Mouse (Mus musculus): ENCODE measurements around the gene Rab13. TPM values are rescaled to one million over a fixed set of nuclear protein-coding genes. Genes with fewer than 3 reads are reported as not detected.
A peak's percentile ranks its signal among the peaks of the same experiment; 100 is the strongest.

Rab13 gene
- polyA plus RNA-seq, 1 experiment: 10.2 TPM

DNA sequence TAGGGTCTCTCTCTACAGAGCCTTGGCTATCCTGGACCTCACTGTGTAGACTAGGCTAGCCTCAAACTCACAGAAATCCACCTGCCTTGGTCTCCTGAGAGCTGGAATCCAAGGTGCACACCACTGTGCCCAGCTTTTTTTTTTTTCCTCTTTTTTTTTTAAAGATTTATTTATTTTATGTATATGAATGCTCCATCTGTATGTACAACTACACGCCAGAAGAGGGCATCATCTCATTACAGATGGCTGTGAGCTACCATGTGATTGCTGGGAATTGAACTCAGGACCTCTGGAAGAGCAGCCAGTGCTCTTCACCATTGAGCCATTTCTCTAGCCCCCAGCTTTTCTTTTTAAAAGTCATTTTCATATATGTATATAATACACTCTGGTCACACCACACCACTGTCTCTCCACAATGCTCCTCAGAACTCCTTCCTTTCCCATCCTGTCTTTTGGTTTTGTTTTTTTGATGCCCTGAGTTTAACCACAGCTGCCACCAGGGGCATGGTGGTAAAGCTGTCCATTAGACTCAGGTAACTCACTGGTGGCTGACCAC, 2.4 kb downstream of the Rab13 start:
- Histone ChIP-seq H3K27me3 (ENCODE audit: control insufficient read depth, insufficient read depth, low read length) (no peaks in the 10 kb centered on the region), H3K4me1 (ENCODE audit: control insufficient read depth, insufficient read depth, low read length) (peaks cover 3% of the 10 kb centered on the region; the same call in 1 of the 2 replicates), H3K4me3 (replicated peaks; ENCODE audit: insufficient read depth, low read depth, low read length) (no peak overlapping the region), H3K27ac (ENCODE audit: insufficient read depth, low read length) (no peak overlapping the region)
- WGBS: 25% methylated on average over 1 of the region's 1 CpGs
- DNase-seq: no peak
- TF ChIP-seq POLR2A (IDR thresholded peaks at IDR 0.05; ENCODE audit: borderline replicate concordance, insufficient read depth, low read length) (no peak), CTCF (IDR thresholded peaks at IDR 0.05; ENCODE audit: borderline replicate concordance, insufficient read depth, low read depth, low read length) (no peak)

DNA sequence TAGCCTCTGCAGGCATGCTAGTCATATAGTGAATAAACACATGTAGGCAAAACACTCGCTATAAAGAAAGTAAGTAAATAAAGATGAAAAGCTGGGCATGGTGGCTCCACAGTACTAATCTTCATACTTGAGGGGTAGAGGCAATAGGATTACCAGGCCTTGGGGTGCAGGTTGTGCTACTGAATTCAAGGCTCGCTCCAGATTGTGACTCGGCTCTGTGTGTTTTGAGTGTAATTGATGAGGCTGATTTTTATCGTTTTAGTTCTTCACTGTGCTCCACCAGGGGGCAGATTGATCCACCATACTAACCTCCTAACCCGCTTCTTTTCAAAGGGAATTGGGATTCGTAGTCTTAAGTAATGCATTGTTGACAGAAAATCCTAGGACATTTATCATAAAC, 6.6 kb downstream of the Rab13 start:
- TF ChIP-seq CTCF (IDR thresholded peaks at IDR 0.05; ENCODE audit: borderline replicate concordance, insufficient read depth, low read depth, low read length) (peak; percentile 41; the same call in 1 of the 2 replicates), POLR2A (IDR thresholded peaks at IDR 0.05; ENCODE audit: borderline replicate concordance, insufficient read depth, low read length) (no peak)
- Histone ChIP-seq H3K4me1 (ENCODE audit: control insufficient read depth, insufficient read depth, low read length) (no peaks in the 10 kb centered on the region; the same call in 1 of the 2 replicates), H3K27me3 (ENCODE audit: control insufficient read depth, insufficient read depth, low read length) (no peaks in the 10 kb centered on the region), H3K27ac (ENCODE audit: insufficient read depth, low read length) (no peak overlapping the region), H3K4me3 (replicated peaks; ENCODE audit: insufficient read depth, low read depth, low read length) (no peak overlapping the region)
- 9% methylated on average over 6 of the region's 6 CpGs for WGBS
- peak; percentile 61 to 62 for DNase-seq

DNA sequence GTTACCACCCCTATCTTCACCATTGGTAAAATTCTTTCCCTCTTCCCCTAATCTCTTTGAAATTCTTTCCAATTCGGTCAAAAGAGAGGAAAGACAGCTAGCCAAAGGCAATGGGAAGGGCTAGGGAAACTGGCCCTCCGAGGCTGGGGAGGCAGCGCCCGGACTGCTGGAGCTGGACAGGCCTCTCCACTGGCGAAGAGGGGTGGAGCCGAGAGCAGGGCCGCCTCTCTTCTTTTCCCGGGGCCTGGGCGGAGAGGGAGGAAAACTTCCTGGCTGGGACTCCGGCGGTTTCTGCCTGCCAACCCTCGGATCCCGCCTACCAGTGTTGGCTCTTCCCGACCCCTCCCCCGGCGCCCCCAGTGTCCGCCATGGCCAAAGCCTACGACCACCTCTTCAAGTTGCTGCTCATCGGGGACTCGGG, 7.0 kb downstream of the Rab13 start:
- DNase-seq: peak; percentile 50 to 51
- TF ChIP-seq POLR2A (IDR thresholded peaks at IDR 0.05; ENCODE audit: borderline replicate concordance, insufficient read depth, low read length) (no peak), CTCF (IDR thresholded peaks at IDR 0.05; ENCODE audit: borderline replicate concordance, insufficient read depth, low read depth, low read length) (no peak)
- H3K27ac ChIP-seq (ENCODE audit: insufficient read depth, low read length): no peak overlapping the region
- H3K4me1 ChIP-seq (ENCODE audit: control insufficient read depth, insufficient read depth, low read length): no peaks in the 10 kb centered on the region; the same call in 1 of the 2 replicates
- no peaks in the 10 kb centered on the region for H3K27me3 ChIP-seq (ENCODE audit: control insufficient read depth, insufficient read depth, low read length)
- peak overlapping the region; percentile 37 for H3K4me3 ChIP-seq (replicated peaks; ENCODE audit: insufficient read depth, low read depth, low read length)
- 2% methylated on average over 20 of the region's 20 CpGs for WGBS

DNA sequence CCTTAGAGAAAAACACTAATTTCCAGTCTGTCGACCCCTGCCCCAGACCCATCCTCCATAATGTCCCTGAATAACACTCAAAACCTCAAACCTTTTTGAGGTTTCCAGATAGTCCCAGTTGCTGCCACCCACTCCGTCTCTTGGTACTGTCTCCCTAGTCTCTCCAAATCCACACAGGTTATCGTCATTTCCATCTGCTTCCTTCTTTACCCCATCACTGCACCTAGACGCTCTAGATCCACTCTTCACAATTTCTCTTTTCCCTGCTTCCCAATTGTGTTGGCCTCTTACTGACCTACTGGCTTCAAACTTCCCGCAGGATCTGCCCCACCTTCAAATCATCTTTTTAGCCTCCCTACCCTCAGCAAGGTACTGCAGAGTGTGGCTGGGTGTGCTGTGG, 7.6 kb downstream of the Rab13 start:
- no peak for DNase-seq
- TF ChIP-seq POLR2A (IDR thresholded peaks at IDR 0.05; ENCODE audit: borderline replicate concordance, insufficient read depth, low read length) (no peak), CTCF (IDR thresholded peaks at IDR 0.05; ENCODE audit: borderline replicate concordance, insufficient read depth, low read depth, low read length) (no peak)
- 45% methylated on average over 5 of the region's 5 CpGs for WGBS
- H3K4me3 ChIP-seq (replicated peaks; ENCODE audit: insufficient read depth, low read depth, low read length): no peak overlapping the region
- no peaks in the 10 kb centered on the region; the same call in 1 of the 2 replicates for H3K4me1 ChIP-seq (ENCODE audit: control insufficient read depth, insufficient read depth, low read length)
- no peak overlapping the region for H3K27ac ChIP-seq (ENCODE audit: insufficient read depth, low read length)
- no peaks in the 10 kb centered on the region for H3K27me3 ChIP-seq (ENCODE audit: control insufficient read depth, insufficient read depth, low read length)

DNA sequence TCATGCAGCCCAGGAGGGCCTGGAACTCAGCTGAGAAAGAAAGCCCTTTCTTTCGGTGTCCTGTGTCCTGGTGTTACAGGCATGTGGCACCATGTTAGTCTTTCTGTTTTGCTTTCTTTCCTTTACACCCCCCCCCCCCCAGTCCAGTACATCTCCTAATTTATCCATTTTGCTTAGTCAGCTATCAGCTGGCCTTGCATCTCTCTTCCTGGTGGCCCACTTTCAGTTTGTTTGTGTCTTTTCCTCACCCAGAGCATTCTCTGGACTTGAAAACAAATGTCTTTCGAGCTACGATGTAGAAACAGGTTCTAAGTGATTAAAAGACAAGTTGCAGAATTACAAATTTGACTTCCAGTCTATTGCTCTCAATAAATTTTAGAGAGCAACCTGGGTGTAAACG, 9.0 kb downstream of the Rab13 start:
- WGBS: 90% methylated on average over 4 of the region's 4 CpGs
- Histone ChIP-seq H3K4me1 (ENCODE audit: control insufficient read depth, insufficient read depth, low read length) (no peaks in the 10 kb centered on the region; the same call in 1 of the 2 replicates), H3K4me3 (replicated peaks; ENCODE audit: insufficient read depth, low read depth, low read length) (no peak overlapping the region), H3K27ac (ENCODE audit: insufficient read depth, low read length) (no peak overlapping the region), H3K27me3 (ENCODE audit: control insufficient read depth, insufficient read depth, low read length) (no peaks in the 10 kb centered on the region)
- TF ChIP-seq CTCF (IDR thresholded peaks at IDR 0.05; ENCODE audit: borderline replicate concordance, insufficient read depth, low read depth, low read length): no peak
- no peak for TF ChIP-seq POLR2A (IDR thresholded peaks at IDR 0.05; ENCODE audit: borderline replicate concordance, insufficient read depth, low read length)
- no peak for DNase-seq

DNA sequence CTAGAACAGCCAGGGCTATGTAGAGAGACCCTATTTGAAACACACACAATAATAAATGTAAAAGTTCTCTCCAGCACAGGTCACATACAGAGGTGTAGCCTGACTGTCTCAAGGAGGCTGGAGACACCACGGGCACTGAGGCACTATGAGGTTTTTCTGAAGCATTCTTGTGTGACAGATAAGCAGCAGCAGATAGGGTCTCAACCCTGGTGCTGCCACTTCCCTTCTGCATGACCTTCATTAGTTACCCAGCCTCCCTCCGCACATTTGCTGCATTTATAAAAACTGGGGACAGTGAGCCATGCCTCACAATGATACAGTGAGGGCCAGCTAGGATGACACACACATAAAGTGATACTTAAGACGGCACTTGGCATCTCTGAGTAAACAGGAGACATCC, 9.4 kb downstream of the Rab13 start:
- no peak for TF ChIP-seq POLR2A (IDR thresholded peaks at IDR 0.05; ENCODE audit: borderline replicate concordance, insufficient read depth, low read length)
- no peak for TF ChIP-seq CTCF (IDR thresholded peaks at IDR 0.05; ENCODE audit: borderline replicate concordance, insufficient read depth, low read depth, low read length)
- no peak overlapping the region for H3K27ac ChIP-seq (ENCODE audit: insufficient read depth, low read length)
- H3K4me1 ChIP-seq (ENCODE audit: control insufficient read depth, insufficient read depth, low read length): no peaks in the 10 kb centered on the region; the same call in 1 of the 2 replicates
- no peak overlapping the region for H3K4me3 ChIP-seq (replicated peaks; ENCODE audit: insufficient read depth, low read depth, low read length)
- H3K27me3 ChIP-seq (ENCODE audit: control insufficient read depth, insufficient read depth, low read length): no peaks in the 10 kb centered on the region
- no peak for DNase-seq
- WGBS: 90% methylated on average over 3 of the region's 3 CpGs

DNA sequence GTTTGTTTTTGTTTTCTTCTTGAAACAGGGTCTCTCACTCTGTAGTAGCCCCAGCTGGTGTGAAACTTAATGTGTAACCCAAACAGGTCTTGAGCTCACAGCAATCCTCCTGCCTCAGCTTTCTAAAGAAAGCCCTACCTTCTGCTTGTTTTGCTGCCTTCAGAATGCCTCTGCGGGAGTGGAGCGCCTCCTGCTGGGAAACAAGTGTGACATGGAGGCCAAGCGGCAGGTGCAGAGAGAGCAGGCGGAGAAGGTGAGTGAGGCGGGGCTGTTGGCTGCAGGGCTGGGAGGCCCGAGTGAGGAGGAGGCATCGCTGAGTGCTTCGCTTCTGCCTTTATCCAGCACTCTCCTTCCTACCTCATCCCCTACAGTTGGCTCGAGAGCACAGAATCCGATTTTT, 10.8 kb downstream of the Rab13 start:
- 69% methylated on average over 10 of the region's 10 CpGs for WGBS
- Histone ChIP-seq H3K27ac (ENCODE audit: insufficient read depth, low read length) (no peak overlapping the region), H3K27me3 (ENCODE audit: control insufficient read depth, insufficient read depth, low read length) (no peaks in the 10 kb centered on the region), H3K4me3 (replicated peaks; ENCODE audit: insufficient read depth, low read depth, low read length) (no peak overlapping the region), H3K4me1 (ENCODE audit: control insufficient read depth, insufficient read depth, low read length) (no peaks in the 10 kb centered on the region; the same call in 1 of the 2 replicates)
- TF ChIP-seq POLR2A (IDR thresholded peaks at IDR 0.05; ENCODE audit: borderline replicate concordance, insufficient read depth, low read length) (no peak), CTCF (IDR thresholded peaks at IDR 0.05; ENCODE audit: borderline replicate concordance, insufficient read depth, low read depth, low read length) (no peak)
- DNase-seq: no peak

DNA sequence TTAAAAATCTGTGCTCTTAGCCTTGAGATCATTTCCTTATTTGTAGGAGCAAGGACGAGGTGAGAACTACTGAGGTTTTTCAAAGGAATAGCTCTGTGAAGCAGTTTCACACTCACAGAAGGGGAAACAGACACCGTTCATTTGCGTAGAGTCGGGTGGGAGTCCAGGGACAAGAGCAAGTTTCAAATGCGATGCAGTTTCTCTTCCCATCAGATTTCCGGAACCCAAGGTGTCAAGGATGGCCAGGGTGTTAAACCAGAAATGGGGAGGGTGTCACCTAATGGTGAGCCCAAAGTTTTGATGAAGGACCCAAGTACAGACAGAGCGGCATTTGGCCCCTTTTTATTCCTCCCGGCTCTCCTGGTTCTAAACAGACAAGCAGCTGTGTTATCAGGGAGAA, 17.6 kb downstream of the Rab13 start:
- no peak for DNase-seq
- H3K27ac ChIP-seq (ENCODE audit: insufficient read depth, low read length): no peak overlapping the region
- WGBS: 15% methylated on average over 8 of the region's 8 CpGs

More for the DNA sequence above, 17.6 kb downstream of the Rab13 start:
- no peaks in the 10 kb centered on the region for H3K4me1 ChIP-seq (ENCODE audit: control insufficient read depth, insufficient read depth, low read length)
- TF ChIP-seq CTCF (IDR thresholded peaks at IDR 0.05; ENCODE audit: borderline replicate concordance, insufficient read depth, low read depth, low read length) (no peak), POLR2A (IDR thresholded peaks at IDR 0.05; ENCODE audit: borderline replicate concordance, insufficient read depth, low read length) (no peak)
- no peaks in the 10 kb centered on the region for H3K27me3 ChIP-seq (ENCODE audit: control insufficient read depth, insufficient read depth, low read length)
- H3K4me3 ChIP-seq (replicated peaks; ENCODE audit: insufficient read depth, low read depth, low read length): peak overlapping the region; percentile 70
